Mouse (Mus musculus) stomach, postnatal 0 days (tissue): Measurements from ENCODE around the gene Fam126a. TPM values are rescaled to one million over a fixed set of nuclear protein-coding genes. Genes with fewer than 3 reads are reported as not detected.

Experiments
- ATAC-seq: fragments of 200-750 bp; cut with Nextera tagmentation; 2 replicates; pipeline ENCODE4 v1.8.0; 2017; ENCODE audit not compliant: low FRiP score, low TSS enrichment
- DNase-seq: peaks from one replicate; pipeline ENCODE4 v3.0.0-alpha.2; 2016; ENCODE audit warnings: low spot score
- H3K27ac ChIP-seq: fragments of 300-500 bp; sonication (generic); replicated peaks from 2 replicates; pipeline ENCODE4 v1.5.1; 2014; ENCODE audit warnings: mild to moderate bottlenecking, control low read depth
- H3K27me3 ChIP-seq: fragments of 300-500 bp; sonication (generic); 2 replicates; pipeline ENCODE4 v1.6.1; 2014; ENCODE audit warnings: low read length; ENCODE audit not compliant: control insufficient read depth, insufficient read depth
- H3K36me3 ChIP-seq: fragments of 300-500 bp; sonication (generic); 2 replicates; pipeline ENCODE4 v1.6.1; 2014; ENCODE audit warnings: low read length, mixed read lengths; ENCODE audit not compliant: control insufficient read depth, insufficient read depth
- H3K4me1 ChIP-seq: fragments of 300-500 bp; sonication (generic); replicated peaks from 2 replicates; pipeline ENCODE4 v1.6.1; 2014; ENCODE audit warnings: antibody characterized with exemption; ENCODE audit not compliant: control insufficient read depth, insufficient read depth
- H3K4me2 ChIP-seq: fragments of 300-500 bp; sonication (generic); replicated peaks from 2 replicates; pipeline ENCODE4 v1.6.1; 2014; ENCODE audit warnings: low read depth, mild to moderate bottlenecking, control low read depth, moderate library complexity
- H3K4me3 ChIP-seq: fragments of 300-500 bp; sonication (generic); 2 replicates; pipeline ENCODE4 v1.5.1; 2014; ENCODE audit warnings: low read depth, low read length, control low read depth
- H3K9ac ChIP-seq: fragments of 300-500 bp; sonication (generic); 2 replicates; pipeline ENCODE4 v1.6.1; 2014; ENCODE audit warnings: mild to moderate bottlenecking, low read length, control low read depth, mixed read lengths
- H3K9me3 ChIP-seq: fragments of 300-500 bp; sonication (generic); 2 replicates; pipeline ENCODE4 v1.6.1; 2016; ENCODE audit warnings: low read length; ENCODE audit not compliant: control insufficient read depth
- CTCF ChIP-seq: IDR thresholded peaks from 2 replicates; pipeline ENCODE4 v1.5.1; 2016; ENCODE audit warnings: antibody characterized with exemption, low read depth, mild to moderate bottlenecking, moderate library complexity
- EP300 ChIP-seq: optimal IDR thresholded peaks from 2 replicates; pipeline ENCODE3; 2016; ENCODE audit warnings: antibody characterized with exemption
- WGBS: fragments of 180-500 bp; shearing (Covaris S2); extraction: QIAGEN DNeasy Blood & Tissue Kit; methylation state at CpG from one replicate; pipeline ENCODE4 v1.1.7; 2014; 5-methylcytosine and 5-hydroxymethylcytosine counted together
- polyA plus RNA-seq: library from polyadenylated mRNA; unstranded; fragments of >200 nt; fragmentation: Nextera tagmentation; extraction: Ambion mirVana; gene quantifications from 2 replicates; pipeline ENCODE4 v1.2.1, GENCODE M21; 2015

Gene Fam126a
- polyA plus RNA-seq, 1 experiment from 2014 or later: 4.9 TPM

DNA sequence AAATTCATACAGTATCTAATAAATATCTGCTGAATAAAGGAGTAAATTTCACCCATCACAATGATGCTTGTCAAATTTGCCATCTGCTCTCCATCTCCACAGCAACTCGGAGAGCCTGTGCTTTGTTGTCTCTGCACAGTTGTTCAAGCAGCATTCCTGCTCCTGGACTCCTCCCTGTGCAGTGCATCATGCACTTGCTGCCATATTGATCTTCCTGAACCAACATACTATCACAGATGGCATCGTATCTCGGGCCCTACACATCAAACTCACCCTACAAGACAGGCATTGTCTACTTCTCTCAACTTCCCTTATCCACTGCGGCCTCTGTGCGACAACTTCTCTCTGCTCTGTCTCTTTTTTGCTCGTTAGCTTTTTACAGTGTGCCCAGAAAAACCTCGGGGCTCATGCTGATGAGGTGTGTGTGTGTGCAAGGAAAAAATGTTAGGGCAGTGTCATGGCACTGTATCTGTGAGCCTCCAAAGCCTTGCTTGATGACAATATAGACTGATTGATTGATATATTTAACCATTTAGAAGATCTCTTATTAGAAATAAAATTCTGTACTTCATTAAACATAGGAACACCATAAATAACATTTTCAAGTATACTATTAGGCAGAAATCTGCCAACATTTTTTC, 11.7 kb downstream of the Fam126a start:
- no peaks in the 10 kb centered on the region for H3K36me3 ChIP-seq
- H3K27ac ChIP-seq: no peak overlapping the region
- H3K9ac ChIP-seq: no peak overlapping the region
- H3K4me3 ChIP-seq: no peak overlapping the region
- H3K4me2 ChIP-seq: no peak overlapping the region
- TF ChIP-seq CTCF: no peak
- no peak for TF ChIP-seq EP300
- ATAC-seq (no peak), DNase-seq (no peak)
- 72% methylated on average over 7 of the region's 7 CpGs for WGBS
- H3K9me3 ChIP-seq: no peaks in the 10 kb centered on the region
- H3K27me3 ChIP-seq: no peaks in the 10 kb centered on the region
- no peaks in the 10 kb centered on the region for H3K4me1 ChIP-seq

GRCm38 (mm10) chr5:24016912-24017311, 13.6 kb downstream of the Fam126a start:
- H3K36me3 ChIP-seq: no peaks in the 10 kb centered on the region
- no peak for ATAC-seq
- H3K9me3 ChIP-seq: no peaks in the 10 kb centered on the region
- H3K27me3 ChIP-seq: no peaks in the 10 kb centered on the region
- H3K4me3 ChIP-seq: no peak overlapping the region
- WGBS: 96% methylated on average over 1 of the region's 1 CpGs
- H3K4me2 ChIP-seq: no peak overlapping the region
- H3K4me1 ChIP-seq: no peaks in the 10 kb centered on the region
- DNase-seq: no peak
- H3K27ac ChIP-seq: no peak overlapping the region
- H3K9ac ChIP-seq: no peak overlapping the region
- TF ChIP-seq CTCF: no peak
- no peak for TF ChIP-seq EP300

DNA sequence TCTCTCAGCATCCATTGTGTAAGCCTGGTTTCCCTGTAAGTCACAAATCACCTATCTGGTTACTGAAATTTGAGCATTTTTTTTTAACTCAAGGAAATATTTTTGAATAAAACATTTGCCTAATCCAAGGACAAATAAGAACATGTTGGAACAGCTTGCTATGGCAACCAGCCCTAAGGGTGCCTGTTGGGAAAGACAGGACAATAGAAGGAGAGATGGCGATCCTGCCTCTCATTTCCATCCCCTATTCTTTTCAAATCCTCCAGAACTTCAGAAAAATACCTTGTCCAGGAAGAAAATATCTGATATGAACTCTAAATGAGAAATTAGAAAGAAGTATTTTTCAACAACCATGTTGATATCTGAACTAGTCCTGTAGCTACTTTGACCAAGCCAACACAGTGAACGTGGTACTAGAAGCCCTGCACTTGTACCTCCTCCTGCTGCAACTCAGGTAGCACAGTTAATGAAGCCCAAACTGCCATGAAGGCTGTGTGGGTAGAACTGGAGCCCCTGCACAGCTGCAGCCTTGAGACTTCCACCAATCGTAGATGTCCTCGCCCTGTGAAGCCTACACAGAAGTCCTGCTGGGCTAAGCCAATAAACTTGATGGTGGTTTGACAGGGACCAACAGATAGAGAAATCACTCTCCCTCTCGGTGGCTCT, 17.0 kb downstream of the Fam126a start:
- no peak for ATAC-seq
- WGBS: 74% methylated on average over 5 of the region's 5 CpGs
- Histone ChIP-seq H3K27me3 (no peaks in the 10 kb centered on the region), H3K4me1 (no peaks in the 10 kb centered on the region), H3K27ac (no peak overlapping the region), H3K9ac (no peak overlapping the region), H3K36me3 (no peaks in the 10 kb centered on the region), H3K9me3 (no peaks in the 10 kb centered on the region), H3K4me3 (no peak overlapping the region), H3K4me2 (no peak overlapping the region)
- DNase-seq: no peak
- TF ChIP-seq CTCF (no peak), EP300 (no peak)

DNA sequence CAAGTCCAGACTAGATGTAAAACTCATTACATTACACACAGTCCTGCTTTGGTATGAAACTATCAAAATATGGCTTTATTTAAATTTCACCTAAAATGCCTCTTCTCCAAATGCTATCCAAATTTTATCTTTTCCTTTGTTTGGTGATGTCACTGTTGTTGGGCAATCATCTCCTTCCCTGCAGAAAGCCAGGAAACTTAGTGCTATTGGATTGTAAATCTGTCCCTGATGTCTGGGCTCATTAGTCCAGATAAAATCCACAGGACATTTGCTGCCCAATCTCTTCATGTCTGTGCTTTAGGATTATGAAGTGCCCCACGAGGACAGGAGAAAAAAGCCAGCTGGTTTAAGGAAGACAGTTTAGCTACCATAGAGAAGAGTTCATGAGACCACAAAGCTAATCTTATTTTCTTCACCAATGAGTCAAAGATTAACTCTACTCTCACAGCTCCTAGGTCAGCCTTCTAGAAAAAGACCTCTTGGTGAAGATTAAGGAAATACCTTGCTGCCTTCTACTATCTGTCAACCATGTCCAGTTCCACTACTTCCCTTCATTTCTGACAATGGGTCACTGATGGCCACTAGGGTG, 31.3 kb downstream of the Fam126a start:
- H3K4me2 ChIP-seq: no peak overlapping the region
- DNase-seq (no peak), ATAC-seq (no peak)
- whole genome bisulfite sequencing: 69% methylated on average over 1 of the region's 1 CpGs
- no peaks in the 10 kb centered on the region for H3K27me3 ChIP-seq
- no peak overlapping the region for H3K27ac ChIP-seq
- no peaks in the 10 kb centered on the region for H3K4me1 ChIP-seq
- no peaks in the 10 kb centered on the region for H3K36me3 ChIP-seq
- no peaks in the 10 kb centered on the region for H3K9me3 ChIP-seq
- TF ChIP-seq CTCF (no peak), EP300 (no peak)
- no peak overlapping the region for H3K4me3 ChIP-seq
- H3K9ac ChIP-seq: no peak overlapping the region

- ATAC-seq: no peak
- Histone ChIP-seq H3K9ac (no peak overlapping the region), H3K4me1 (no peaks in the 10 kb centered on the region), H3K27ac (no peak overlapping the region), H3K4me2 (no peak overlapping the region), H3K9me3 (no peaks in the 10 kb centered on the region), H3K4me3 (no peak overlapping the region), H3K27me3 (no peaks in the 10 kb centered on the region), H3K36me3 (no peaks in the 10 kb centered on the region)
- WGBS: 70% methylated on average over 5 of the region's 5 CpGs
- TF ChIP-seq EP300 (no peak), CTCF (no peak)
- DNase-seq: no peak
Measured at GRCm38 (mm10) chr5:23995951-23996350, 34.5 kb downstream of the Fam126a start.

GRCm38 (mm10) chr5:23994929-23995328, 35.6 kb downstream of the Fam126a start:
- no peaks in the 10 kb centered on the region for H3K27me3 ChIP-seq
- WGBS: 97% methylated on average over 3 of the region's 3 CpGs
- no peak overlapping the region for H3K4me3 ChIP-seq
- no peak for ATAC-seq
- H3K9ac ChIP-seq: no peak overlapping the region
- no peak overlapping the region for H3K4me2 ChIP-seq
- no peaks in the 10 kb centered on the region for H3K4me1 ChIP-seq
- H3K9me3 ChIP-seq: no peaks in the 10 kb centered on the region
- no peak for DNase-seq
- H3K27ac ChIP-seq: no peak overlapping the region
- H3K36me3 ChIP-seq: no peaks in the 10 kb centered on the region
- TF ChIP-seq EP300: no peak
- no peak for TF ChIP-seq CTCF
